Mouse (Mus musculus) bone marrow macrophage, adult 2 months (primary cell): ENCODE results near the gene Zswim4. TPM values are rescaled to one million over a fixed set of nuclear protein-coding genes. Genes with fewer than 3 reads are reported as not detected.

ENCODE experiments used
- H3K27ac ChIP-seq: 2 replicates; pipeline ENCODE4 v1.5.1; 2012; ENCODE audit warnings: low read depth, low read length; ENCODE audit not compliant: insufficient read depth
- H3K4me1 ChIP-seq: 2 replicates; pipeline ENCODE4 v1.6.1; 2012; ENCODE audit warnings: low read length; ENCODE audit not compliant: control insufficient read depth, insufficient read depth
- H3K4me3 ChIP-seq: 2 replicates; pipeline ENCODE4 v1.5.1; 2012; ENCODE audit warnings: mild to moderate bottlenecking, low read length, moderate library complexity; ENCODE audit not compliant: insufficient read depth
- CTCF ChIP-seq: IDR thresholded peaks from 2 replicates; pipeline ENCODE4 v1.5.1; 2012; ENCODE audit warnings: low read depth, mild to moderate bottlenecking, low read length, moderate library complexity
- POLR2A ChIP-seq: IDR thresholded peaks from 2 replicates; pipeline ENCODE4 v1.6.1; 2012; ENCODE audit warnings: mild to moderate bottlenecking, low read depth, low read length, borderline replicate concordance
- polyA plus RNA-seq: library from polyadenylated mRNA; stranded (reverse); fragments of >200 nt; gene quantifications from 2 replicates; pipeline ENCODE4 v1.2.4, GENCODE M21; 2012; ENCODE audit not compliant: missing spikeins, insufficient read depth, insufficient read length

The Zswim4 gene
- polyA plus RNA-seq, 1 experiment, result 10.9 TPM

- H3K27ac ChIP-seq, result peak overlapping the region; percentile 86
- TF ChIP-seq POLR2A (no peak), CTCF (no peak)
- H3K4me3 ChIP-seq, result peak overlapping the region; percentile 43
- peaks cover 36% of the 10 kb centered on the region for H3K4me1 ChIP-seq
Observed at GRCm38 (mm10) chr8:84208381-84209380, 28.2 kb downstream of the Zswim4 start.

- Histone ChIP-seq H3K4me1 (peaks cover 36% of the 10 kb centered on the region), H3K27ac (peak overlapping the region; percentile 86), H3K4me3 (peak overlapping the region; percentile 43)
- TF ChIP-seq POLR2A (no peak), CTCF (no peak)
Observed at GRCm38 (mm10) chr8:84207811-84208210, 29.0 kb downstream of the Zswim4 start.

GRCm38 (mm10) chr8:84206666-84207065 lies 30.2 kb downstream of the Zswim4 start:
- Histone ChIP-seq H3K4me1 (peaks cover 36% of the 10 kb centered on the region), H3K4me3 (no peak overlapping the region), H3K27ac (peak overlapping the region; percentile 73)
- TF ChIP-seq POLR2A (no peak), CTCF (no peak)

- H3K4me1 ChIP-seq, result peaks cover 39% of the 10 kb centered on the region
- H3K27ac ChIP-seq, result peak overlapping the region; percentile 98
- no peak overlapping the region for H3K4me3 ChIP-seq
- no peak for TF ChIP-seq POLR2A
- TF ChIP-seq CTCF, result no peak
Observed at GRCm38 (mm10) chr8:84205073-84205472, 31.8 kb downstream of the Zswim4 start.

- Histone ChIP-seq H3K4me3 (peak overlapping the region; percentile 94), H3K4me1 (peaks cover 45% of the 10 kb centered on the region), H3K27ac (peak overlapping the region; percentile 98)
- TF ChIP-seq POLR2A, result no peak
Observed at GRCm38 (mm10) chr8:84203975-84204772, 32.7 kb downstream of the Zswim4 start.

DNA sequence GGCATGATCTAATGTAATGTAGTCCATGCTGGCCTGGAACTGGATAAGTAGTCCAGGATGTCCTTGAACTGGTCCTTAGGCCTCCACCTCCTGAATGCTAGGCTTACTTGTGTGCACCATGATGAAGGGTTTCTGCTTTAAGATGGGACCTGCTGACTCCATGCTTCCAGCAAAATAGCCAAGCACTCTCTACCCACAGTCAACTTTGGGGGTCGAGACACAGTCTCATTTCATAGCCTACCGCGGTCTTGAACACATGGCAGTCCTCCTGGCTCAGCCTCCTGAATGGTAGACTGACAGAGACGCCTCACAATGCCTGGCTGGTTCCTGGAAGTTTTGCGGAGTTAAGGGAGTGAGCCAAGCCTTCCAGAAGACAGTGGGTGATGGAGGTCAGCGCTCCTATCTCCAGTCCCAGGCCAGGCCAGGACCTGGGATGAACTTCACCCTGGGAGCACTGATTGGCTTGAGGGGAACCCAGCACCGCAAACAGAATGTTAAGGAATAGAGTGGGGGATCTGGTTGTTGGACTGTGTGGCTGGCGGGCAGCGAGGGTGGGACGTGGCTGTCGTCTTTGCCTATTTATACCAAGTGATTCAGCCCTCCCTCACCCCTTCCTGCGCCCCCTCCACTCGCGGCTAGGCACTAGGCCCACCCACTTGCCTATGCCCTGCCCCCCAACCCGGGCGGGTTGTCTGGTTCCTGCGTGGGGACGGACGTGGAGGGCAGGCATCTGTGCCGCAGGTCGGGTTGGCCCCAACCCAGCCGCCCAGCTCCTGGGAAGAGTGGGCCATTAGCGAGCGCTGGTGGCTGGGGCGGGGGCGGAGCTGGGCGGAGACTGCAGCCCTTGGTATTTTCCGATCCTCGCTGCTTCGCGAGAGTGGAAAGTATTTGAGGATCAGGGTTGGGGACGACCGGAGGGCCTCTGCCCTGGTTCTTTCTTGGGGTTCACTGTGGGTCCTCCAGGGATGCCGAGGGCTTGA lies 33.6 kb downstream of the Zswim4 start:
- H3K4me3 ChIP-seq, result peak overlapping the region; percentile 94
- H3K4me1 ChIP-seq, result peaks cover 46% of the 10 kb centered on the region
- TF ChIP-seq POLR2A, result no peak
- TF ChIP-seq CTCF, result no peak
- H3K27ac ChIP-seq, result peak overlapping the region; percentile 98

DNA sequence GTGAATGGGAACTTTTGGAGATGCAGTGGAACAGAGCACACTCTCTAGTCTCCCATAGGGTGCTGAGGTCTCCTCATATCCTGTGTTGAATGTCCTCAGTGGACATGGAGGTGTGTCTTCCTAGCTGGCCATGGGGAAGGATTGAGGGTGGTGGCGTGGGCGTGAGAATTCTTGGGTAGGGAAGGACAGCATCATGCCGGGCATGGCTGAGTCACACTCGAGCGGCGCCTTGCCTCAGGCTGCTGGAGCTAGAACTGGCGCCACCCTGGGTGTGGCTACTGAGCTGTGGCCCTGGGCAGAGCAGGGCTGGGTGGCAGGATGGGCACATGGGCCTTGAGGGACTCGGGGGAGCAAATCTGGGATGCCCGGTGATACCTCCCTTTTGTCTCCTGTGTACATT lies 34.4 kb downstream of the Zswim4 start:
- Histone ChIP-seq H3K27ac (peak overlapping the region; percentile 98), H3K4me3 (peak overlapping the region; percentile 94), H3K4me1 (peaks cover 46% of the 10 kb centered on the region)
- no peak for TF ChIP-seq CTCF

GRCm38 (mm10) chr8:84201545-84202245 lies 35.2 kb downstream of the Zswim4 start:
- peaks cover 38% of the 10 kb centered on the region for H3K4me1 ChIP-seq
- H3K4me3 ChIP-seq, result peak overlapping the region; percentile 94
- TF ChIP-seq CTCF (no peak), POLR2A (0 out of 2 replicates have a peak, but pooled peaks have one; percentile 6)
- H3K27ac ChIP-seq, result peak overlapping the region; percentile 98
